Mouse (Mus musculus) myocyte (in vitro differentiated cells): ENCODE results near the gene Hectd3. TPM values are rescaled to one million over a fixed set of nuclear protein-coding genes. Genes with fewer than 3 reads are reported as not detected.
A peak's percentile ranks its signal among the peaks of the same experiment; 100 is the strongest.

Experiments
- H3K27me3 ChIP-seq: one replicate; pipeline ENCODE4 v1.6.1; 2011; ENCODE audit not compliant: control insufficient read depth, insufficient read depth, insufficient read length
- H3K36me3 ChIP-seq: one replicate; pipeline ENCODE4 v1.6.1; 2011; ENCODE audit not compliant: control insufficient read depth, insufficient read depth
- H3K4me2 ChIP-seq: one replicate; pipeline ENCODE4 v1.6.1; 2011; ENCODE audit warnings: low read depth, control low read depth
- H3K4me3 ChIP-seq: one replicate; pipeline ENCODE4 v1.5.1; 2011; ENCODE audit warnings: mild to moderate bottlenecking, control low read depth, moderate library complexity
- H3K79me2 ChIP-seq: one replicate; pipeline ENCODE4 v1.6.1; 2011; ENCODE audit not compliant: control insufficient read depth, insufficient read depth
- H3ac ChIP-seq: one replicate; pipeline ENCODE4 v1.6.1; 2011; ENCODE audit not compliant: control insufficient read depth, insufficient read length
- CEBPB ChIP-seq: IDR thresholded peaks from 2 replicates; pipeline ENCODE4 v1.6.1; 2011; ENCODE audit warnings: mild to moderate bottlenecking, moderate library complexity; ENCODE audit not compliant: poor library complexity, insufficient read depth, severe bottlenecking
- E2F4 ChIP-seq: IDR thresholded peaks from one replicate; pipeline ENCODE4 v1.6.1; 2011; ENCODE audit warnings: mild to moderate bottlenecking, control low read depth, moderate library complexity; ENCODE audit not compliant: insufficient read depth
- MAX ChIP-seq: IDR thresholded peaks from one replicate; pipeline ENCODE4 v1.6.1; 2011; ENCODE audit warnings: low read depth, mild to moderate bottlenecking, control low read depth
- MYOD1 ChIP-seq, 3 experiments: IDR thresholded peaks; one replicate each; pipeline ENCODE4 v1.6.1; 2011; ENCODE audit warnings: control low read depth in 2 of 3, low read depth in 2 of 3, mild to moderate bottlenecking in 2 of 3, moderate library complexity in 1 of 3; ENCODE audit not compliant: insufficient read length in 2 of 3, control insufficient read depth in 1 of 3
- MYOG ChIP-seq, 3 experiments: IDR thresholded peaks; one replicate each; pipeline ENCODE4 v1.6.1; 2011; ENCODE audit warnings: control low read depth in 2 of 3, low read depth in 2 of 3, mild to moderate bottlenecking in 2 of 3; ENCODE audit not compliant: insufficient read length in 2 of 3, control insufficient read depth in 1 of 3, insufficient read depth in 1 of 3
- POLR2A ChIP-seq: IDR thresholded peaks from one replicate; pipeline ENCODE4 v1.6.1; 2011; ENCODE audit warnings: low read depth, mild to moderate bottlenecking, control low read depth, moderate library complexity; ENCODE audit not compliant: insufficient read length
- POLR2AphosphoS2 ChIP-seq: IDR thresholded peaks from one replicate; pipeline ENCODE4 v1.6.1; 2011; ENCODE audit warnings: low read depth, control low read depth; ENCODE audit not compliant: insufficient read length
- REST ChIP-seq: IDR thresholded peaks from one replicate; pipeline ENCODE4 v1.6.1; 2011; ENCODE audit warnings: mild to moderate bottlenecking, control low read depth, moderate library complexity; ENCODE audit not compliant: insufficient read depth, insufficient read length
- SRF ChIP-seq: IDR thresholded peaks from one replicate; pipeline ENCODE4 v1.6.1; 2011; ENCODE audit warnings: low read depth; ENCODE audit not compliant: control insufficient read depth, insufficient read length
- TCF12 ChIP-seq: IDR thresholded peaks from one replicate; pipeline ENCODE4 v1.6.1; 2011; ENCODE audit warnings: mild to moderate bottlenecking, control low read depth; ENCODE audit not compliant: poor library complexity, insufficient read depth, severe bottlenecking
- TCF3 ChIP-seq: IDR thresholded peaks from one replicate; pipeline ENCODE4 v1.6.1; 2011; ENCODE audit warnings: low read depth, control low read depth; ENCODE audit not compliant: insufficient read length
- USF1 ChIP-seq: IDR thresholded peaks from one replicate; pipeline ENCODE4 v1.6.1; 2011; ENCODE audit warnings: low read depth, mild to moderate bottlenecking, control low read depth, moderate library complexity
- polyA plus RNA-seq: library from polyadenylated mRNA; unstranded; fragments of >200 nt; fragmentation: generic; extraction: Trizol; gene quantifications from one replicate; pipeline ENCODE4 v1.2.1, GENCODE M21; 2012; ENCODE audit warnings: missing spikeins

The Hectd3 gene
- 28.7 TPM for polyA plus RNA-seq

DNA sequence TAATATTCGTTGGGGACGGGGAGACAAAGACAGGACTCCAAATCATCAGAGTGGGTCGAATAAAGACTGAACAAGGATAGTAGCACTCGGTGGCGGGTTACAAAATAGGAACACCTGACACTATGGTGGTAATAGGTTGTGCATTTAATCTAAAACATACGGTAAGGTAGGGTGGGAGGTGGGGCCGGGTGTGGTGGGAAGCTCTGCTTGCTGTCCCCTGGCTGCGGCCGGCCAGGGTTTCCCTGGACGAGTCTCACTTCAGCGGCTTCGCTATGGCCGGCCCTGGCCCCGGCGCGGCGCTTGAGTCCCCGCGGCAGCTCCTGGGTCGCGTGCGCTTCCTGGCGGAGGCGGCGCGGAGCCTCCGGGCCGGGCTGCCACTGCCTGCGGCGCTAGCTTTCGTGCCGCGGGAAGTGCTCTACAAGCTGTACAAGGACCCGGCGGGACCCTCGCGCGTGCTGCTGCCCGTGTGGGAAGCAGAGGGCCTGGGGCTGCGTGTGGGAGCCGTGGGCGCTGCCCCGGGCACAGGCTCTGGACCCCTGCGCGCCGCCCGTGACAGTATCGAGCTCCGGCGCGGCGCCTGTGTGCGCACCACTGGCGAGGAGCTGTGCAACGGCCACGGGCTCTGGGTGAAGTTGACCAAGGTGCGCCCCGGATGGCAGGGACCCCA lies at the start of gene Hectd3:
Hectd3 (plus strand) TSS at position 187 of the 667 bp plus-strand sequence.
- H3K4me2 ChIP-seq: peak within 1 kb of the TSS; percentile 99
- H3K4me3 ChIP-seq: peak within 1 kb of the TSS; percentile 54
- TF ChIP-seq REST (no peak), MYOG (IDR thresholded peaks at IDR 0.05; ENCODE audit: control insufficient read depth in 1 of 3, insufficient read depth in 1 of 3, insufficient read length in 2 of 3, low read depth in 2 of 3) (peak in 1 of 3 experiments; percentile 41), MYOD1 (IDR thresholded peaks at IDR 0.05; ENCODE audit: control insufficient read depth in 1 of 3, insufficient read length in 2 of 3, low read depth in 2 of 3) (no peak), TCF12 (no peak), SRF (no peak), POLR2AphosphoS2 (peak; percentile 16), POLR2A (peak; percentile 63), TCF3 (no peak), E2F4 (no peak), MAX (no peak), CEBPB (no peak), USF1 (peak; percentile 9)
- no peaks in the 10 kb centered on the region for H3K27me3 ChIP-seq
- H3K79me2 ChIP-seq: no peaks in the 10 kb centered on the region
- peaks cover 8% of the 10 kb centered on the region for H3K36me3 ChIP-seq
- peak within 1 kb of the TSS; percentile 43 for H3ac ChIP-seq

DNA sequence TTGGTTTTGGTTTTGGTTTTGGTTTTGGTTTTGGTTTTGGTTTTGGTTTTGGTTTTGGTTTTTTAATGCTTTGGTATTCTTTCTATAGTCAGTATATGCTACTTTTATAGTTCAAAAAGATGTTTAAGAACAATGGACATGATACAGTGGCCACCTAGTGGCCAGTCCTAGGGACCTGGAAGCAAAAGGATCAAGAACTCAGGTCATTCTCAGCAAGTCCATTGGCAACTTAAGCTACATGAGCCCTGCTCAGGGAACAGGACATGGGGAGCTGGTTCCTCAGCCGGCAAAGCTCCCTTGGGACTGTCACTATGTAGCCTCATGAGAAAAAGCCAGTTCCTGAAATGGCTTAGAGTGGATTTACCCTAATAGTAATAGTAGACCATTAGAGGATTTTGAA lies 43.5 kb upstream of the Hectd3 start:
- H3K4me3 ChIP-seq: no peak overlapping the region
- H3K27me3 ChIP-seq: peaks cover 25% of the 10 kb centered on the region
- H3K36me3 ChIP-seq: no peaks in the 10 kb centered on the region
- no peak overlapping the region for H3K4me2 ChIP-seq
- no peaks in the 10 kb centered on the region for H3K79me2 ChIP-seq
- no peak for TF ChIP-seq TCF3
- TF ChIP-seq SRF: no peak
- no peak for TF ChIP-seq TCF12
- TF ChIP-seq POLR2A: no peak
- no peak for TF ChIP-seq E2F4
- TF ChIP-seq USF1: no peak
- no peak for TF ChIP-seq MYOD1 (IDR thresholded peaks at IDR 0.05; ENCODE audit: control insufficient read depth in 1 of 3, insufficient read length in 2 of 3, low read depth in 2 of 3)
- no peak for TF ChIP-seq MAX
- no peak for TF ChIP-seq REST
- no peak for TF ChIP-seq MYOG (IDR thresholded peaks at IDR 0.05; ENCODE audit: control insufficient read depth in 1 of 3, insufficient read depth in 1 of 3, insufficient read length in 2 of 3, low read depth in 2 of 3)
- no peak for TF ChIP-seq POLR2AphosphoS2
- TF ChIP-seq CEBPB: no peak
- no peak overlapping the region for H3ac ChIP-seq

DNA sequence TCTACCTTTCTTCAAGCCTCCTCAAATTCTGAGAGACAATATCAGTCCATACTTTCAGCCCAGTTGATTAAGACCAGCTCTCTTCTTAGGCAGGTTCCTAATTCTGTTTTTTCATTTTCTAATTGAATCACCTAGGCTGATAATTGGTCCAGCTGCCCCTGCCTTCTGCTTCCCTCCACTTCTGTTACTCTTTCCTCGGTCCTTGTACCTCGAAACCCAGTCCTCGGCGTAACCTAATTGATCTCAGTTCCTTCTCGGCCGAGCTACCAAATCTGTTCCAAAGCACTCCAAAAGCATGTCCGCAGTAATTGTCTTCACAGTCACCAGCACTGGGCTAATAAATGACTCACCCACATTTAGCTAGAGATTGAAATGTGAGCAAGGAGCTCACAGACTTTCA lies 40.2 kb upstream of the Hectd3 start:
- H3K27me3 ChIP-seq: peaks cover 21% of the 10 kb centered on the region
- no peak overlapping the region for H3K4me3 ChIP-seq
- no peaks in the 10 kb centered on the region for H3K79me2 ChIP-seq
- no peak for TF ChIP-seq USF1
- TF ChIP-seq POLR2AphosphoS2: no peak
- TF ChIP-seq E2F4: no peak
- no peak for TF ChIP-seq TCF12
- TF ChIP-seq TCF3: no peak
- no peak for TF ChIP-seq CEBPB
- no peak for TF ChIP-seq MYOG (IDR thresholded peaks at IDR 0.05; ENCODE audit: control insufficient read depth in 1 of 3, insufficient read depth in 1 of 3, insufficient read length in 2 of 3, low read depth in 2 of 3)
- TF ChIP-seq POLR2A: no peak
- no peak for TF ChIP-seq MYOD1 (IDR thresholded peaks at IDR 0.05; ENCODE audit: control insufficient read depth in 1 of 3, insufficient read length in 2 of 3, low read depth in 2 of 3)
- no peak for TF ChIP-seq MAX
- H3ac ChIP-seq: no peak overlapping the region
- H3K36me3 ChIP-seq: no peaks in the 10 kb centered on the region
- no peak overlapping the region for H3K4me2 ChIP-seq

DNA sequence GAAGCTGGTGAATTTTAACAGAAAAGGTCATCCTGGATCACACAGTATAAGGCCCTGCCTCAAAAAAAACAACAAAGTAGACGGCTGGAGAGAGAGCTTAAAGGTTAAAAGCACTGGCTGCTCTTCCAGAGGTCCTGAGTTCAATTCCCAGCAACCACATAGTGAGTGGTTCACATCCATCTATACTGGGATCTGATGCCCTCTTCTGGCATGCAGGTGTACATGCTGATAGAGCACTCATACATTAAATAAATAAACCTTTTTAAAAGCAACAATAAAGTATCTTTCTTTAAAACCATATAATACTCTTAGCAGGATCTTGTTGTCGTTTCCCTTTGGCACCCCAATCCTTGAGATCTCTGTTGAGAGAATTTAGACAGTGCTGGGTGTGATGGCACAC lies 18.6 kb upstream of the Hectd3 start:
- H3K4me3 ChIP-seq: no peak overlapping the region
- TF ChIP-seq USF1 (no peak), CEBPB (no peak), E2F4 (no peak), POLR2AphosphoS2 (no peak), REST (no peak)

DNA sequence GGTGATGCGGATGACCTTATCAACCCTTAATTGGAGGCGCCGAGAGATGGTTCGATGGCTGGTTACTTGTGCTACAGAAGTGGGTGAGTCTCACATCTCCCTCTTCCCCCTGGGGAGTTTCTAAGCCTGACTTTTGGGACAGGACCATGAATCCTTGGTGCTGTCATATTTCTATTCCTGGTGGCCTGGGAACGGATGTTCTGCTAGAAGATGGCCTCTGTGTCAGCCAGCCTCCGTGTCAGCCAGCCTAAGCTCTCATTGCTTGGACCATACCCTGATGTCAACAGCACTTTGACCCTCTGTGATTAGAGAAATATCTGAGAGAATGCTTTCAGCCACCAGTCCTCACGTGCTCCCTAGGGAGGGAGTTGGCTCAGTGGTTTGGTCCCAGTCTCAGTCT lies 9.4 kb upstream of the Hectd3 start:
- H3ac ChIP-seq: no peak overlapping the region
- H3K4me2 ChIP-seq: no peak overlapping the region
- no peaks in the 10 kb centered on the region for H3K79me2 ChIP-seq
- H3K4me3 ChIP-seq: no peak overlapping the region
- TF ChIP-seq POLR2A: no peak
- TF ChIP-seq POLR2AphosphoS2: no peak
- no peak for TF ChIP-seq SRF
- TF ChIP-seq TCF12: no peak
- no peak for TF ChIP-seq TCF3
- H3K36me3 ChIP-seq: peaks cover 5% of the 10 kb centered on the region
- H3K27me3 ChIP-seq: peaks cover 4% of the 10 kb centered on the region

More for the DNA sequence above, 18.6 kb upstream of the Hectd3 start:
- H3ac ChIP-seq: no peak overlapping the region
- H3K79me2 ChIP-seq: no peaks in the 10 kb centered on the region
- H3K27me3 ChIP-seq: peaks cover 52% of the 10 kb centered on the region
- H3K36me3 ChIP-seq: no peaks in the 10 kb centered on the region
- no peak overlapping the region for H3K4me2 ChIP-seq
